Mouse (Mus musculus) liver, postnatal 0 days (tissue): ENCODE results near the gene Gm28372. TPM values are rescaled to one million over a fixed set of nuclear protein-coding genes. Genes with fewer than 3 reads are reported as not detected.

Experiments used
- ATAC-seq: fragments of 200-750 bp; cut with Nextera tagmentation; 2 replicates; pipeline ENCODE4 v1.8.0; 2017; ENCODE audit warnings: mild to moderate bottlenecking, moderate library complexity
- DNase-seq: peaks from one replicate; pipeline ENCODE4 v3.0.0-alpha.2; 2016
- H3K27ac ChIP-seq: fragments of 300-500 bp; sonication (generic); 2 replicates; pipeline ENCODE4 v1.5.1; 2014; ENCODE audit warnings: antibody characterized with exemption, moderate library complexity, mild to moderate bottlenecking, low read depth
- H3K27me3 ChIP-seq: fragments of 300-500 bp; sonication (generic); 2 replicates; pipeline ENCODE4 v1.6.1; 2014; ENCODE audit warnings: low read length, control low read depth, mixed read lengths; ENCODE audit not compliant: insufficient read depth
- H3K36me3 ChIP-seq: fragments of 300-500 bp; sonication (generic); replicated peaks from 2 replicates; pipeline ENCODE4 v1.6.1; 2014; ENCODE audit warnings: mild to moderate bottlenecking, control low read depth, low read length, moderate library complexity, mixed read lengths; ENCODE audit not compliant: insufficient read depth
- H3K4me1 ChIP-seq: fragments of 300-500 bp; sonication (generic); 2 replicates; pipeline ENCODE4 v1.6.1; 2014; ENCODE audit warnings: antibody characterized with exemption, mild to moderate bottlenecking, control low read depth; ENCODE audit not compliant: insufficient read depth
- H3K4me2 ChIP-seq: fragments of 300-500 bp; sonication (generic); 2 replicates; pipeline ENCODE4 v1.6.1; 2014; ENCODE audit warnings: low read depth, mild to moderate bottlenecking, low read length, moderate library complexity, mixed read lengths
- H3K4me3 ChIP-seq: fragments of 300-500 bp; sonication (generic); 2 replicates; pipeline ENCODE4 v1.5.1; 2014; ENCODE audit warnings: low read depth, low read length
- H3K9ac ChIP-seq: fragments of 300-500 bp; sonication (generic); replicated peaks from 2 replicates; pipeline ENCODE4 v1.6.1; 2014; ENCODE audit warnings: mild to moderate bottlenecking, moderate library complexity
- H3K9me3 ChIP-seq: fragments of 300-500 bp; sonication (generic); 2 replicates; pipeline ENCODE4 v1.6.1; 2016; ENCODE audit warnings: mild to moderate bottlenecking, control low read depth, low read length, mixed read lengths
- CTCF ChIP-seq: sonication (generic); IDR thresholded peaks from 2 replicates; pipeline ENCODE4 v1.5.1; 2016; ENCODE audit warnings: antibody characterized with exemption, low read depth
- EP300 ChIP-seq: IDR thresholded peaks from 2 replicates; pipeline ENCODE4 v1.6.1; 2016; ENCODE audit warnings: antibody characterized with exemption, low read depth, mild to moderate bottlenecking
- WGBS: fragments of 180-500 bp; shearing (Covaris S2); extraction: QIAGEN DNeasy Blood & Tissue Kit; methylation state at CpG from one replicate; pipeline ENCODE4 v1.1.7; 2014; ENCODE audit not compliant: insufficient replicate concordance; 5-methylcytosine and 5-hydroxymethylcytosine counted together
- polyA plus RNA-seq: library from polyadenylated mRNA; unstranded; fragments of >200 nt; fragmentation: Nextera tagmentation; extraction: Ambion mirVana; gene quantifications from 2 replicates; pipeline ENCODE4 v1.2.1, GENCODE M21; 2015

Gene Gm28372
- polyA plus RNA-seq, 1 experiment from 2014 or later = not detected

DNA sequence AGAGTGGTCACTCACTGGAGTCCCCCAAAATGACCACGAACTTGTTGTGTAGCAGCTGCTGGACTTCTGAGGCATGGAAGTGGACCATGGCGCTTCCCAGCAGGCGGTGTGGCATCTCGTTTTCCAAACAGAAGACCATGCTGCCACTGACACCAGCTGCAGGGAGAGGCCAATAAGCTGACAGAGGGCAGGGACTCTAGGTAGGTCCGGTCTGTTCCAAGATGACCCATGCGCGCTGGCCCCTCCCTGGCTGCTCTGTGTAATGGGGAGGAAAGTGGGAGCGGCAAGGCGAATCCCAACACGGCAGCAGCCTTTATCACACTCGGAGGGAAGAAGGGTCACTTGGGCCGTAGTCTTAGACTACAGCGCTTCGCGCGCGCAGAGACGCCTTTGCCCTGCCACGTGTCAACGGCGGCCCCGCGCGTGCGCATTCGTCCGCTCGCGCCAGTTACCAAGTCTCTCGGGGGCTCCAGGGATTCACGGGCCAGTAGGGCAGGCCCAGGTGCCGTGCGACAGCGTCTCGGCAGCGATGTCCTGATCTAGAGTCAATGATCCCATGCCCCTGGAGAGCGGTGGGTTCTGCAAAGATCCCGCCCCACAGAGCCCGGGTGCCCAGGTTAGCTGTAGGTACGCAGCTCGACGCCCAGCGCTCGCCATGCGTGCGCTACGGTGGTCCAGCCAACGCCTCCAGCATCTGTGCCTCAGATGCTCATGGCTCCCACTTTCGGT is 18.5 kb downstream of the Gm28372 start:
- peak overlapping the region; percentile 90 for H3K4me2 ChIP-seq
- H3K9me3 ChIP-seq = no peaks in the 10 kb centered on the region
- peaks cover 16% of the 10 kb centered on the region for H3K4me1 ChIP-seq
- ATAC-seq (peak; percentile 59), DNase-seq (peak; percentile 83)
- peak overlapping the region; percentile 89 for H3K9ac ChIP-seq
- peak overlapping the region; percentile 94 for H3K27ac ChIP-seq
- no peaks in the 10 kb centered on the region for H3K27me3 ChIP-seq
- peaks cover 6% of the 10 kb centered on the region for H3K36me3 ChIP-seq
- H3K4me3 ChIP-seq = peak overlapping the region; percentile 92
- TF ChIP-seq EP300 (no peak), CTCF (no peak)
- WGBS = 13% methylated on average over 49 of the region's 49 CpGs

- WGBS = under 1% methylated on average over 58 of the region's 58 CpGs
Measured at GRCm38 (mm10) chr2:130424126-130424853, 19.3 kb downstream of the Gm28372 start, which contains the start of the genes Vps16 and Pced1a. Vps16 (plus strand) TSS chr2:130424339. Pced1a (minus strand) TSS chr2:130424701.

DNA sequence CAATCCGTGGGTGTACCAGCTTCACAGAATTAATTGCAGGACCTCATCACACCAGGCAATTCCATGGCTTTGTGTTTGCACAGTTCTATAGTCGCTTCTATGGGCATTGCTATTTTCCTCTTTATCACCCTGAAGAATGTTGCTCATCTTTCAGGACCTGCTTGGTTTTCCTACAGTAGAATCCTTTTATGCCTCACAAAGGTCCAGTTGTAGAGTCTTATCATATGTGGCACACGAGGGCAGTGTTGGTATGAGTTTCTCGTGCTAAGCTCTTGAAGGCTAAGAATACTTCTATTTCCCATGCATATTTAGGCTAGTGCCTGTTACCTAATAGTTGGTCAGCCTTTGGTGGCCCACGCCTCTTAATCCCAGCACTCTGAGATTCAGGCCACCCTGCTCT is 20.1 kb downstream of the Gm28372 start:
- Histone ChIP-seq H3K9me3 (no peaks in the 10 kb centered on the region), H3K4me2 (peak overlapping the region; percentile 90), H3K27me3 (no peaks in the 10 kb centered on the region), H3K27ac (peak overlapping the region; percentile 94), H3K4me3 (peak overlapping the region; percentile 92), H3K36me3 (peaks cover 5% of the 10 kb centered on the region; the same call in 1 of the 2 replicates), H3K4me1 (peaks cover 16% of the 10 kb centered on the region), H3K9ac (peak overlapping the region; percentile 89)
- WGBS = 25% methylated on average over 5 of the region's 5 CpGs
- no peak for TF ChIP-seq EP300
- peak; percentile 46 for TF ChIP-seq CTCF
- DNase-seq (no peak), ATAC-seq (no peak)

More at GRCm38 (mm10) chr2:130424126-130424853, 19.3 kb downstream of the Gm28372 start, which contains the start of the genes Vps16 and Pced1a:
- peak; percentile 97 for ATAC-seq
- Histone ChIP-seq H3K9ac (peak within 1 kb of the TSS; percentile 89), H3K27me3 (no peaks in the 10 kb centered on the region), H3K9me3 (no peaks in the 10 kb centered on the region), H3K36me3 (peaks cover 3% of the 10 kb centered on the region), H3K4me2 (peak within 1 kb of the TSS; percentile 90), H3K4me3 (peak within 1 kb of the TSS; percentile 92), H3K27ac (peak within 1 kb of the TSS; percentile 94), H3K4me1 (peaks cover 16% of the 10 kb centered on the region)
- peak; percentile 73 for TF ChIP-seq CTCF
- peak; percentile 19; the same call in 1 of the 2 replicates for TF ChIP-seq EP300
- peak; percentile 94 for DNase-seq

DNA sequence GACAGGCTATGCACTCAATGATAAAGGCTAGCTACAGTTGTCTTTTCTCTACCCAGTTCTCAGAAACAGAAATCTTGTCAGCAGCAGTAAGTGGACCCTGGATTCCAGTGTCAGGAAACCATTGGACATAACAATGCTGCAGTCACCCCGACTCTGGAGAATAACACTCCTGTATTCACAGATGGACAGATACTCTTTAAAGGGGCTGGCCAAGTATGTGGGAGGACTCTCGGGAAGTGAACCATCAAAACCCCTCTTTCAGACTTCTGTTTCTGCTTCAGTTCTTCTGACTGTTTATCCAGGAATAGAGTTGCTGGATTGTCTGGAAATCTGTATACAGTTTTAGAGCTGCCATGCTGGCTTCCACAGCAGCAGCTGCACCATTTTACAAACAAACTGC is 24.8 kb downstream of the Gm28372 start:
- no peak overlapping the region for H3K27ac ChIP-seq
- ATAC-seq (no peak), DNase-seq (no peak)
- 58% methylated on average over 2 of the region's 2 CpGs for WGBS
- TF ChIP-seq CTCF (no peak), EP300 (no peak)
- no peaks in the 10 kb centered on the region for H3K9me3 ChIP-seq
- H3K36me3 ChIP-seq = peaks cover 10% of the 10 kb centered on the region; the same call in 1 of the 2 replicates
- peaks cover 6% of the 10 kb centered on the region for H3K4me1 ChIP-seq
- no peak overlapping the region for H3K4me3 ChIP-seq
- no peak overlapping the region for H3K4me2 ChIP-seq
- H3K27me3 ChIP-seq = no peaks in the 10 kb centered on the region
- no peak overlapping the region for H3K9ac ChIP-seq

DNA sequence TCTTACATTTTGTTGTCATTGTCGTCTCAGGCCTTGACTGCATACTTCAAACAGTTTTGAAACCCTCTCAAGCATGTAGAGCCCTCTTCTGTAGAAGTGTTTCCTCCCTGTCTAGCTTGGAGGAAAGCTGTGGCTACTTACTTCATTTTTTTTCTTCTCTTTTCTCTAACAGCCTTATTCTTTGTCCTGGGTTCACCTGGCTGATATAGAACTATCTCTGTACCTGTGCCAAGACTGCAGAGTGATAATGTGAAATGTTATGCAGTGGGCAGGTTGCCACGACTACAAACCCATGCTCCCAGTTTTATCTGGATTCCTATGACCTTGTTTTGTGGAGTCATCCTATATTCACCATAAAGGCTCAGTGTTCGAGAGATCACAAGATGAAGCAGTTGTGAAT is 25.4 kb downstream of the Gm28372 start:
- Histone ChIP-seq H3K9me3 (no peaks in the 10 kb centered on the region), H3K4me3 (no peak overlapping the region), H3K9ac (no peak overlapping the region), H3K4me1 (peaks cover under 1% of the 10 kb centered on the region), H3K4me2 (no peak overlapping the region), H3K27me3 (no peaks in the 10 kb centered on the region), H3K27ac (0 out of 2 replicates have a peak overlapping the region, but pooled peaks have one; percentile 19), H3K36me3 (peaks cover 10% of the 10 kb centered on the region; the same call in 1 of the 2 replicates)
- DNase-seq = no peak
- no peak for ATAC-seq
- TF ChIP-seq EP300 (no peak), CTCF (no peak)
- 58% methylated on average over 3 of the region's 3 CpGs for WGBS

DNA sequence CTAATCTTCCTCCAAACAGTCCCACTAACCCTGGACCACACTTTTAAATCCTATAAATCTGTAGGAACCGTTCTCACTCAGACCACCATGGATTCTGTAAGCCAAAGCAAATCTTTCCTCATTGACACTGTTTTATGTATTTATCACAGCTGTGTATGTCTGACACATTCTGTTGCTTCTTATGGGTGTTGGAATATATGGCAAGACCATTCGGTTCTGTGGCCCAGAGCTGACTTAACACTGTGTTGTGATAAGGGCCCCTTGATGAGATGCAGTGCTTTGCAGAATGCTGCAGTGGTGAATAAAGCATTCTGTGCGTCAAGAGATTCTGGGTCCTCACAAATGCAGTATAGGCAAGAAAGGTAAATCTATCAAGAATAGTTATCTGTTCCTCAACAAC is 27.1 kb downstream of the Gm28372 start:
- TF ChIP-seq CTCF = no peak
- TF ChIP-seq EP300 = no peak
- H3K4me3 ChIP-seq = no peak overlapping the region
- ATAC-seq (no peak), DNase-seq (no peak)
- H3K9ac ChIP-seq = no peak overlapping the region
- no peak overlapping the region for H3K27ac ChIP-seq
- 74% methylated on average over 3 of the region's 3 CpGs for WGBS
- no peak overlapping the region for H3K4me2 ChIP-seq
- H3K4me1 ChIP-seq = no peaks in the 10 kb centered on the region
- no peaks in the 10 kb centered on the region for H3K27me3 ChIP-seq
- H3K9me3 ChIP-seq = no peaks in the 10 kb centered on the region
- H3K36me3 ChIP-seq = peaks cover 10% of the 10 kb centered on the region; the same call in 1 of the 2 replicates
